Mouse (Mus musculus): ENCODE measurements around the gene Cask. TPM values are rescaled to one million over a fixed set of nuclear protein-coding genes. Genes with fewer than 3 reads are reported as not detected.

Cask gene
- polyA plus RNA-seq, 1 experiment from 2014 or later = 14.6 TPM

- H3K4me1 ChIP-seq (replicated peaks) = no peaks in the 10 kb centered on the region
- peaks cover 11% of the 10 kb centered on the region for H3K9me3 ChIP-seq
- H3K27ac ChIP-seq = no peak overlapping the region
- no peak overlapping the region for H3K4me3 ChIP-seq
- DNase-seq (ENCODE audit: low spot score) = no peak
- peaks cover 32% of the 10 kb centered on the region for H3K27me3 ChIP-seq (ENCODE audit: insufficient read depth, poor library complexity, severe bottlenecking)
- WGBS = 75% methylated on average over 3 of the region's 3 CpGs
- no peaks in the 10 kb centered on the region for H3K36me3 ChIP-seq
Measured at GRCm38 (mm10) chrX:13490941-13491340, 360.2 kb downstream of the Cask start.

GRCm38 (mm10) chrX:13489761-13490160 lies 361.4 kb downstream of the Cask start:
- no peak overlapping the region for H3K27ac ChIP-seq
- DNase-seq (ENCODE audit: low spot score) = no peak
- peaks cover 39% of the 10 kb centered on the region for H3K27me3 ChIP-seq (ENCODE audit: insufficient read depth, poor library complexity, severe bottlenecking)
- no peak overlapping the region for H3K4me3 ChIP-seq
- peaks cover 14% of the 10 kb centered on the region for H3K9me3 ChIP-seq
- H3K4me1 ChIP-seq (replicated peaks) = no peaks in the 10 kb centered on the region
- WGBS = 83% methylated on average over 1 of the region's 1 CpGs
- no peaks in the 10 kb centered on the region for H3K36me3 ChIP-seq

GRCm38 (mm10) chrX:13489001-13489400 lies 362.2 kb downstream of the Cask start:
- no peak for DNase-seq (ENCODE audit: low spot score)
- no peaks in the 10 kb centered on the region for H3K36me3 ChIP-seq
- no peak overlapping the region for H3K4me3 ChIP-seq
- H3K27me3 ChIP-seq (ENCODE audit: insufficient read depth, poor library complexity, severe bottlenecking) = peaks cover 43% of the 10 kb centered on the region
- H3K9me3 ChIP-seq = peaks cover 14% of the 10 kb centered on the region
- no peaks in the 10 kb centered on the region for H3K4me1 ChIP-seq (replicated peaks)
- H3K27ac ChIP-seq = no peak overlapping the region
- 82% methylated on average over 3 of the region's 3 CpGs for WGBS

- Histone ChIP-seq H3K27me3 (ENCODE audit: insufficient read depth, poor library complexity, severe bottlenecking) (peaks cover 42% of the 10 kb centered on the region), H3K36me3 (no peaks in the 10 kb centered on the region), H3K4me1 (replicated peaks) (no peaks in the 10 kb centered on the region), H3K4me3 (no peak overlapping the region), H3K9me3 (peaks cover 14% of the 10 kb centered on the region), H3K27ac (no peak overlapping the region)
- no peak for DNase-seq (ENCODE audit: low spot score)
Measured at GRCm38 (mm10) chrX:13484447-13484846, 366.7 kb downstream of the Cask start.

- Histone ChIP-seq H3K36me3 (no peaks in the 10 kb centered on the region), H3K27me3 (ENCODE audit: insufficient read depth, poor library complexity, severe bottlenecking) (peaks cover 49% of the 10 kb centered on the region)
- 86% methylated on average over 1 of the region's 1 CpGs for WGBS
Measured at GRCm38 (mm10) chrX:13482576-13482975, 368.6 kb downstream of the Cask start.

GRCm38 (mm10) chrX:13479570-13479969 lies 371.6 kb downstream of the Cask start:
- Histone ChIP-seq H3K9me3 (no peaks in the 10 kb centered on the region), H3K27me3 (ENCODE audit: insufficient read depth, poor library complexity, severe bottlenecking) (peaks cover 44% of the 10 kb centered on the region), H3K4me3 (no peak overlapping the region), H3K36me3 (no peaks in the 10 kb centered on the region), H3K4me1 (replicated peaks) (no peaks in the 10 kb centered on the region), H3K27ac (no peak overlapping the region)
- DNase-seq (ENCODE audit: low spot score) = no peak

More at GRCm38 (mm10) chrX:13482576-13482975, 368.6 kb downstream of the Cask start:
- no peaks in the 10 kb centered on the region for H3K4me1 ChIP-seq (replicated peaks)
- peaks cover 14% of the 10 kb centered on the region for H3K9me3 ChIP-seq
- no peak overlapping the region for H3K4me3 ChIP-seq
- no peak for DNase-seq (ENCODE audit: low spot score)
- no peak overlapping the region for H3K27ac ChIP-seq

- H3K36me3 ChIP-seq = no peaks in the 10 kb centered on the region
- DNase-seq (ENCODE audit: low spot score) = no peak
- no peak overlapping the region for H3K4me3 ChIP-seq
- H3K27me3 ChIP-seq (ENCODE audit: insufficient read depth, poor library complexity, severe bottlenecking) = peaks cover 50% of the 10 kb centered on the region
- no peaks in the 10 kb centered on the region for H3K9me3 ChIP-seq
- no peaks in the 10 kb centered on the region for H3K4me1 ChIP-seq (replicated peaks)
- 71% methylated on average over 5 of the region's 5 CpGs for WGBS
- no peak overlapping the region for H3K27ac ChIP-seq
Measured at GRCm38 (mm10) chrX:13478298-13478697, 372.9 kb downstream of the Cask start.

- H3K9me3 ChIP-seq = no peaks in the 10 kb centered on the region
- 81% methylated on average over 2 of the region's 2 CpGs for WGBS
- no peaks in the 10 kb centered on the region for H3K36me3 ChIP-seq
- no peak overlapping the region for H3K4me3 ChIP-seq
- H3K27ac ChIP-seq = no peak overlapping the region
- DNase-seq (ENCODE audit: low spot score) = no peak
- H3K4me1 ChIP-seq (replicated peaks) = no peaks in the 10 kb centered on the region
- peaks cover 47% of the 10 kb centered on the region for H3K27me3 ChIP-seq (ENCODE audit: insufficient read depth, poor library complexity, severe bottlenecking)
Measured at GRCm38 (mm10) chrX:13477596-13477995, 373.6 kb downstream of the Cask start.

GRCm38 (mm10) chrX:13475382-13475781 lies 375.8 kb downstream of the Cask start:
- H3K36me3 ChIP-seq = no peaks in the 10 kb centered on the region
- no peaks in the 10 kb centered on the region for H3K4me1 ChIP-seq (replicated peaks)
- H3K27ac ChIP-seq = no peak overlapping the region
- no peak overlapping the region for H3K4me3 ChIP-seq
- DNase-seq (ENCODE audit: low spot score) = no peak
- H3K9me3 ChIP-seq = no peaks in the 10 kb centered on the region
- peaks cover 59% of the 10 kb centered on the region for H3K27me3 ChIP-seq (ENCODE audit: insufficient read depth, poor library complexity, severe bottlenecking)
- 68% methylated on average over 1 of the region's 1 CpGs for WGBS

- H3K9me3 ChIP-seq = no peaks in the 10 kb centered on the region
- DNase-seq (ENCODE audit: low spot score) = no peak
- H3K4me1 ChIP-seq (replicated peaks) = no peaks in the 10 kb centered on the region
- H3K27ac ChIP-seq = no peak overlapping the region
- no peak overlapping the region for H3K4me3 ChIP-seq
- peaks cover 59% of the 10 kb centered on the region for H3K27me3 ChIP-seq (ENCODE audit: insufficient read depth, poor library complexity, severe bottlenecking)
- 86% methylated on average over 4 of the region's 4 CpGs for WGBS
- no peaks in the 10 kb centered on the region for H3K36me3 ChIP-seq
Measured at GRCm38 (mm10) chrX:13472751-13473225, 378.4 kb downstream of the Cask start.

- no peaks in the 10 kb centered on the region for H3K4me1 ChIP-seq (replicated peaks)
- H3K27ac ChIP-seq = no peak overlapping the region
- H3K36me3 ChIP-seq = no peaks in the 10 kb centered on the region
- no peak for DNase-seq (ENCODE audit: low spot score)
- no peaks in the 10 kb centered on the region for H3K9me3 ChIP-seq
- H3K27me3 ChIP-seq (ENCODE audit: insufficient read depth, poor library complexity, severe bottlenecking) = peaks cover 66% of the 10 kb centered on the region
- no peak overlapping the region for H3K4me3 ChIP-seq
- WGBS = 80% methylated on average over 3 of the region's 3 CpGs
Measured at GRCm38 (mm10) chrX:13471925-13472324, 379.2 kb downstream of the Cask start.

GRCm38 (mm10) chrX:13469160-13470116 lies 381.7 kb downstream of the Cask start:
- Histone ChIP-seq H3K4me3 (no peak overlapping the region), H3K36me3 (no peaks in the 10 kb centered on the region), H3K9me3 (no peaks in the 10 kb centered on the region), H3K27ac (no peak overlapping the region), H3K4me1 (replicated peaks) (no peaks in the 10 kb centered on the region), H3K27me3 (ENCODE audit: insufficient read depth, poor library complexity, severe bottlenecking) (peaks cover 51% of the 10 kb centered on the region)
- DNase-seq (ENCODE audit: low spot score) = no peak
- WGBS = 75% methylated on average over 9 of the region's 9 CpGs

- Histone ChIP-seq H3K27me3 (ENCODE audit: insufficient read depth, poor library complexity, severe bottlenecking) (peaks cover 51% of the 10 kb centered on the region), H3K4me3 (no peak overlapping the region), H3K27ac (no peak overlapping the region), H3K36me3 (no peaks in the 10 kb centered on the region), H3K9me3 (no peaks in the 10 kb centered on the region), H3K4me1 (replicated peaks) (no peaks in the 10 kb centered on the region)
- DNase-seq (ENCODE audit: low spot score) = no peak
- 82% methylated on average over 6 of the region's 6 CpGs for WGBS
Measured at GRCm38 (mm10) chrX:13467121-13467571, 384.0 kb downstream of the Cask start.
